Mouse (Mus musculus) cerebellum, adult 2 months (tissue): ENCODE measurements around the gene Plb1. TPM values are rescaled to one million over a fixed set of nuclear protein-coding genes. Genes with fewer than 3 reads are reported as not detected.

Source experiments
- DNase-seq, 2 experiments: peaks; one replicate each; pipeline ENCODE4 v3.0.0; 2021
- H3K27ac ChIP-seq: fragments of 200-500 bp; 2 replicates; pipeline ENCODE4 v1.5.1; 2012; ENCODE audit warnings: low read length, control low read depth, inconsistent platforms; ENCODE audit not compliant: insufficient read depth
- H3K27me3 ChIP-seq: fragments of 200-500 bp; 2 replicates; pipeline ENCODE4 v1.6.1; 2012; ENCODE audit warnings: inconsistent platforms, mild to moderate bottlenecking, low read length, moderate library complexity; ENCODE audit not compliant: control insufficient read depth, insufficient read depth
- H3K4me1 ChIP-seq: fragments of 200-500 bp; 2 replicates; pipeline ENCODE4 v1.6.1; 2011; ENCODE audit warnings: low read length; ENCODE audit not compliant: control insufficient read depth, insufficient read depth
- H3K4me3 ChIP-seq: fragments of 200-500 bp; replicated peaks from 2 replicates; pipeline ENCODE3; 2011; ENCODE audit warnings: mild to moderate bottlenecking, low read depth, low read length, control low read depth; ENCODE audit not compliant: insufficient read depth
- CTCF ChIP-seq: fragments of 200-500 bp; IDR thresholded peaks from 2 replicates; pipeline ENCODE4 v1.5.1; 2011; ENCODE audit warnings: low read depth, mild to moderate bottlenecking, control low read depth, low read length, moderate library complexity, borderline replicate concordance; ENCODE audit not compliant: insufficient read depth
- POLR2A ChIP-seq: fragments of 200-500 bp; IDR thresholded peaks from 2 replicates; pipeline ENCODE4 v1.6.1; 2011; ENCODE audit warnings: low read length, control low read depth, borderline replicate concordance; ENCODE audit not compliant: insufficient read depth
- WGBS: fragments of 180-500 bp; shearing (Covaris S2); methylation state at CpG from one replicate; pipeline ENCODE4 v1.1.7; 2018; 5-methylcytosine and 5-hydroxymethylcytosine counted together
- polyA plus RNA-seq: library from polyadenylated mRNA; depleted of rRNA; stranded (reverse); fragments of >200 nt; gene quantifications from 2 replicates; pipeline ENCODE4 v1.2.3, GENCODE M21; 2012

Plb1 gene
- polyA plus RNA-seq, 1 experiment: 0.52 TPM

DNA sequence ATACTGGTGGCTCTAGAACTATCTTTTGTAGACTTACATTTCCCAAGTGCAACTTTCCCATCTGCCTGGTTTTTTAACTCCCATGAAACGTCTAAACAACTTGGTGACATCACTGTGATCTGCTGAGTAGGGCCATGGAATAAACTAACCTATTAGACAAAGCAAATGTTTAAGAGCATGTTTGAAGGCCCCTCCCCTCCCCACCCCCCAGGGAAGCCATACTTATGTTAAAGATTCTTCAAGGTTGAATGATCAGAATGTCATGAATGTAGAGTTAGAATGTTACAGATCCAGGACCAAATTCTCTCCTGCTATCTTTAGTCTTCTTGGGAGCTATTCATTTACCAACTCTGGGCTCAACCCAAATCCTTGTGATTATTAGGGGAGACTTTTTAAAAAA, 107.7 kb downstream of the Plb1 start:
- Histone ChIP-seq H3K4me1 (peaks cover 27% of the 10 kb centered on the region), H3K27me3 (no peaks in the 10 kb centered on the region), H3K27ac (no peak overlapping the region), H3K4me3 (no peak overlapping the region)
- TF ChIP-seq POLR2A: no peak
- TF ChIP-seq CTCF: no peak
- no peak for DNase-seq
- 100% methylated on average over 1 of the region's 1 CpGs for WGBS

DNA sequence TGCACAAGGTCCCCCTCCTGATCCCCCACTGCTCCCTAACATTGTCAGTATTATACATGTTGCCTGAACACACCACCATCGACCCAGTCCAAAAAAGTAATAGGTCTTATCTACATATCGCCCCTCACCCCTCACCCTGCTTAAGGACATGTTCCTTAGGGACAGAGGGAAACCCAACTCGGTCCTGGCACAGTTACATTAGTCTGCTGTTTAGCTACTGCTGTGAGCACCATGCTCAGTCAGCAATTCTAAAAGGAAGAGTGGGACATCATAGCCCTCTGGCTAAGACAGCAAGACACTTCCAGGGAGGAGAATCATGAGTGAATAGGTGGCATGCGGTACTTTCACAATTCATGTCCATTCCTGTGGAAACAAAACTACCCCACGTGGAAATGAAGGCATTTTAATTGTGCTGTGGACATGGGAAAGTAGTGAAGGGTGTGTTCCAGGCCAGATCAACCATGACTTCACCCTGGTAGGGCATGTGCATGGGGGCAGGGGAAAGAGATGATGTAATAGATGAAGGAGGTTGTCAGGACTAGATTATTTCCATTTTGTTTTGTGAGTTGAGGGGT, 110.3 kb downstream of the Plb1 start:
- 64% methylated on average over 5 of the region's 5 CpGs for WGBS
- no peak for DNase-seq

DNA sequence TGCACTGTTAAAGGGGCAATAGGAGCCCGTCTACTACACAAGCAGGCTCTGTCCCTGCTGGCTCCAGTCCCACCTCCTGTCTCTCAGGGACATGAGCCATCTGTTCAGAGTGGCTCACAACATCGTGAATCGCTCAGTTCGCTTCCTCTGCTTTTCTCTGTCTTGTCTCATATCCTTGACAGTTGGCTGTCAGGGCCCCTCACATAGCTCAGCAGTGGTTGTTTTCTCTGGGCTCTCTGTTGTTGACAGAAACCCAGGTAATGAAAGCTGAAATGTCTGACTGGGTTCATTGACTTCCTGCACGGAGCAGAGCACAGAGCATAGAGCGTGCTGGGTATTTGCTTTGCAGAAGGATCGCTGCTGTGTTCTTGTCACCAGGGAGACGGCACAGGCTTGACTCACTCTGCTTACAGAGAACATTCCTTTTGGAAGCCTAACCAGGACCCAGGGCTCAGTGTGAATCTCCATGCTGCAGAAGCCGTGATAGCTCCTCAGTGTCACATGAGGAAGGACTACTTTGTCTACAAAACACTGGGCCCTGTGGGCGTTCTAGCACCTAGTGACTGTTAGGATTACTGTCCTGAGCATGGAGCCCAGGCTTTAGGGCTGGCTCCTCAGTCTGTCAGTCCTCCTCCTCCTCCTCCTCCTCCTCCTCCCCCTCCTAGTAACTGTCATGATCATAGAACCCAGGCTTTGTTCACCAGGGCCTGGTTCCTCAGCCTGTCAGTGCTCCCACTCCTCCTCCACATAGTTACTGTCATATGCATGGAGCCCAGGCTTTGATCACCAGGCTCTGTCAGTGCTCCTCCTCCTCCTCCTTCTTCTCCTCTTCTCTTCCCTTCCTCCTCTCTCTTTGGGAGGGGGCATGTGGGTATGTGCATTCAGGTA, 113.8 kb downstream of the Plb1 start:
- Histone ChIP-seq H3K4me1 (peaks cover 14% of the 10 kb centered on the region), H3K27ac (peak overlapping the region; percentile 63), H3K27me3 (no peaks in the 10 kb centered on the region), H3K4me3 (no peak overlapping the region)
- TF ChIP-seq CTCF (no peak), POLR2A (no peak)
- DNase-seq: peak; percentile 87 to 93
- 5% methylated on average over 10 of the region's 10 CpGs for WGBS

More for the DNA sequence above, 110.3 kb downstream of the Plb1 start:
- no peak overlapping the region for H3K27ac ChIP-seq
- TF ChIP-seq CTCF (no peak), POLR2A (no peak)
- H3K4me1 ChIP-seq: peaks cover 23% of the 10 kb centered on the region
- no peak overlapping the region for H3K4me3 ChIP-seq
- H3K27me3 ChIP-seq: no peaks in the 10 kb centered on the region

DNA sequence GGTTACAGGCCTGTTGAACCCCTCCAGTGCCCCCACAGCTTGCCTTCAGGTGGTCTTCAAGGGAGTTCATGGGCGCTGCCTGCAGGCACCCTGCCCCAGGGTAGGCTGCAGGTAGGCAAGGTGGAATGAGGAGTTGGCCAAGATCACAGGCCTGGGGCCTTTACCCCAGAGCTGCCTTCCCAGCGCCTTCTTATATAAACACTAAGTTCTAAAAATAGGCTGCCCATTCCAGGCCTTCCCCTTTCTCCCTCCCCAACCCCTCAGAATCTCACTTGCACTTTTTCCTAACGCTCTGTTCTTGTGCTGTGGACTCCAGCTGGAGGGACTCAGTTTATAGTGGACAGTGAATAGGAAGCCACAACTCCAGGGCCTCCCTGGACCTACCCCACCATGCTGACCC, 117.2 kb downstream of the Plb1 start:
- DNase-seq: no peak
- Histone ChIP-seq H3K4me3 (no peak overlapping the region), H3K27me3 (no peaks in the 10 kb centered on the region), H3K27ac (no peak overlapping the region), H3K4me1 (peaks cover 20% of the 10 kb centered on the region)
- TF ChIP-seq POLR2A: no peak
- TF ChIP-seq CTCF: no peak
- WGBS: 75% methylated on average over 3 of the region's 3 CpGs

DNA sequence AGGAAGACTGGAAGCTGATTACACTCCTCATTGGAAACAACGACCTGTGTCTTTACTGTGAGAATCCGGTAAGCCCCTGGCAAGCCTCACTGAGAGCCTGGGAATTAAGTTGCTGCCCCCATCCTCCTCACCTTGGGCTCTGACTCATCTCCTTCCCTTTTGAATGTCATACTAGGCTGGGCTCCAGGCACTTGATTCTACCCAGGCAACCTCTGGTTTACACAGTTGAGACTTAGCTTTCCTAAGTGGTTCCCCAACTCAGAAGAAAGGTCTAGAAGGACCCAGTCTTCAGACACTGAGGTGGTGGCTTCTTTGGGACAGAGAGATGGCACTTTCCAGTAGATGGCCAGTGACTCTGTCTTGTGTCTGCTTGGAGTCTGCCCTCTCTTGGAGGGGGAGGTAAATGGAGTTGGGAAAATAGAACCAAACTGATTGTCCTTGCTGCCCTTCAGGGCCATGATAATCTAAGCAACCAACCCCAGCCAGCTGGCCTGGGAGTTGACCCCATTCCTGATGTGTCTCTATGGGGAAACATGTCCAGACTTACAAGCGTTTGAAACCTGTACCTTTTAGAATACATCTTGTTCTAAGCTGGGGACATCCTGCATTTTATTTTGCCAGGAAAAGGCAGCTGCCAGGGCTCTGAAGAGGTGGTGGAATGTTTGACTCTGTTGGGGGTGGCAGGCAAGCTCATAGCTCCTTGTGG, 118.2 kb downstream of the Plb1 start:
- WGBS: 81% methylated on average over 3 of the region's 3 CpGs
- Histone ChIP-seq H3K4me3 (no peak overlapping the region), H3K27me3 (no peaks in the 10 kb centered on the region), H3K4me1 (peaks cover 20% of the 10 kb centered on the region), H3K27ac (no peak overlapping the region)
- no peak for TF ChIP-seq CTCF
- no peak for TF ChIP-seq POLR2A
- no peak for DNase-seq

DNA sequence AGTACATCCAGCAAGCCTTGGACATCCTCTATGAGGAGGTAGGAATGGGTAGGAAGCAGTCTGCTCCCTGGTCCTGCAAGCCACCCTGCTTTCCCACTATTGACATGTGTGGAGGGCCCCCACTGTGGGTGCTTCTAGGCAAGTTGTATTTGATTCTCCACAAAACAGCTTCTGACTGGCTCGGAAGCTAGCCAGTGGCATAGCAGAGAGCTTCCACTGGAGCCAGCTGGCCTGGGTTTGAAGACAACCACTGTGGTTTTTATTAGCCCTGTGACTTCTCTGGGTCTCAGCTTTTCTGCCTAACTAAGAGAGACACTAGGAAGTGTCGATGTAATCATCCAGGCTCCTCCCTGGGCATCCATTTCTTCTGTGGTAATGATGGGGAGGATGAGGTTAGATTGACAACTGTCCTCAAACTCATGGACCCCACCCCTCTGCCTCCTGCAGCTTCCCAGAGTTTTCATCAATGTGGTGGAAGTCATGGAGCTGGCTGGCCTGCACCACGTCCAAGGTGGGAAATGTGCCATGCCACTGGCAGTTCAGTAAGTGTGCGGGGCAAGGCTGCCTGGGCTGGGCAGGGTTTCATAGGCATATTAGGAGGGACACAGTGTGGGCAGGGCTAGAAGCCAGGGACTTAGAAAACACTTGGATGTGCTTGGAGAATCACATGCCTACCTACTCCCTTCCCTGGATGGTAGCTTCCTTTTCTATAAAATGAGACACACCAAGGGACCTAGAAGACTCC, 119.4 kb downstream of the Plb1 start:
- 48% methylated on average over 4 of the region's 4 CpGs for WGBS
- Histone ChIP-seq H3K4me3 (no peak overlapping the region), H3K27ac (no peak overlapping the region), H3K27me3 (no peaks in the 10 kb centered on the region), H3K4me1 (peaks cover 11% of the 10 kb centered on the region)
- TF ChIP-seq POLR2A: no peak
- no peak for TF ChIP-seq CTCF
- no peak for DNase-seq

DNA sequence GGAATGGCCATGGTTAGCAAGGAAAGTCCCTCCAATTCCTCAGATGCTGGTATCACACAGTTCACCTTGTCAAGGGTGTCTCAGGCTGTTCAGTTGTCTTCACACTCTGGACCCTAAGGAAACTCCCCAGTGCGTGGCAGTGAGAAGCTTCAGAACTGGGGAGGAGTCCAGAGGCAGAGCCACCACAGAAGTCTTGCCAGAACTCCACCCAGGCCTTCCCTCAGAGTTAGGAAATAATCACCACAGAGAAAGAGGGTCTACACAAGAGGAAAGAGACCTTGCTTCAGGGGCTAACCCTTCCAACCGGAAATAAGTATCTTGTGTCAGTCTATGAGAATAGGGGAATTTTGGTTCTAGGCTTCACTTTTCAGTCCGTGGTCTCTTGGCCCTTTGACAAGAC, 120.3 kb downstream of the Plb1 start:
- no peaks in the 10 kb centered on the region for H3K27me3 ChIP-seq
- peaks cover 6% of the 10 kb centered on the region for H3K4me1 ChIP-seq
- WGBS: 86% methylated on average over 3 of the region's 3 CpGs
- no peak overlapping the region for H3K27ac ChIP-seq
- no peak for DNase-seq
- H3K4me3 ChIP-seq: no peak overlapping the region
- TF ChIP-seq POLR2A (no peak), CTCF (no peak)
